Mouse (Mus musculus) myocyte (in vitro differentiated cells): ENCODE measurements around the gene Usp10.

ENCODE experiments used
- CEBPB ChIP-seq: IDR thresholded peaks from 2 replicates; pipeline ENCODE4 v1.6.1; 2011; ENCODE audit warnings: mild to moderate bottlenecking, moderate library complexity; ENCODE audit not compliant: poor library complexity, insufficient read depth, severe bottlenecking
- E2F4 ChIP-seq: IDR thresholded peaks from one replicate; pipeline ENCODE4 v1.6.1; 2011; ENCODE audit warnings: mild to moderate bottlenecking, control low read depth, moderate library complexity; ENCODE audit not compliant: insufficient read depth
- MAX ChIP-seq: IDR thresholded peaks from one replicate; pipeline ENCODE4 v1.6.1; 2011; ENCODE audit warnings: low read depth, mild to moderate bottlenecking, control low read depth
- MYOD1 ChIP-seq, 3 experiments: IDR thresholded peaks; one replicate each; pipeline ENCODE4 v1.6.1; 2011; ENCODE audit warnings: control low read depth in 2 of 3, low read depth in 2 of 3, mild to moderate bottlenecking in 2 of 3, moderate library complexity in 1 of 3; ENCODE audit not compliant: insufficient read length in 2 of 3, control insufficient read depth in 1 of 3
- MYOG ChIP-seq, 3 experiments: IDR thresholded peaks; one replicate each; pipeline ENCODE4 v1.6.1; 2011; ENCODE audit warnings: control low read depth in 2 of 3, low read depth in 2 of 3, mild to moderate bottlenecking in 2 of 3; ENCODE audit not compliant: insufficient read length in 2 of 3, control insufficient read depth in 1 of 3, insufficient read depth in 1 of 3
- POLR2A ChIP-seq: IDR thresholded peaks from one replicate; pipeline ENCODE4 v1.6.1; 2011; ENCODE audit warnings: low read depth, mild to moderate bottlenecking, control low read depth, moderate library complexity; ENCODE audit not compliant: insufficient read length
- POLR2AphosphoS2 ChIP-seq: IDR thresholded peaks from one replicate; pipeline ENCODE4 v1.6.1; 2011; ENCODE audit warnings: low read depth, control low read depth; ENCODE audit not compliant: insufficient read length
- REST ChIP-seq: IDR thresholded peaks from one replicate; pipeline ENCODE4 v1.6.1; 2011; ENCODE audit warnings: mild to moderate bottlenecking, control low read depth, moderate library complexity; ENCODE audit not compliant: insufficient read depth, insufficient read length
- SRF ChIP-seq: IDR thresholded peaks from one replicate; pipeline ENCODE4 v1.6.1; 2011; ENCODE audit warnings: low read depth; ENCODE audit not compliant: control insufficient read depth, insufficient read length
- TCF12 ChIP-seq: IDR thresholded peaks from one replicate; pipeline ENCODE4 v1.6.1; 2011; ENCODE audit warnings: mild to moderate bottlenecking, control low read depth; ENCODE audit not compliant: poor library complexity, insufficient read depth, severe bottlenecking
- TCF3 ChIP-seq: IDR thresholded peaks from one replicate; pipeline ENCODE4 v1.6.1; 2011; ENCODE audit warnings: low read depth, control low read depth; ENCODE audit not compliant: insufficient read length
- USF1 ChIP-seq: IDR thresholded peaks from one replicate; pipeline ENCODE4 v1.6.1; 2011; ENCODE audit warnings: low read depth, mild to moderate bottlenecking, control low read depth, moderate library complexity

DNA sequence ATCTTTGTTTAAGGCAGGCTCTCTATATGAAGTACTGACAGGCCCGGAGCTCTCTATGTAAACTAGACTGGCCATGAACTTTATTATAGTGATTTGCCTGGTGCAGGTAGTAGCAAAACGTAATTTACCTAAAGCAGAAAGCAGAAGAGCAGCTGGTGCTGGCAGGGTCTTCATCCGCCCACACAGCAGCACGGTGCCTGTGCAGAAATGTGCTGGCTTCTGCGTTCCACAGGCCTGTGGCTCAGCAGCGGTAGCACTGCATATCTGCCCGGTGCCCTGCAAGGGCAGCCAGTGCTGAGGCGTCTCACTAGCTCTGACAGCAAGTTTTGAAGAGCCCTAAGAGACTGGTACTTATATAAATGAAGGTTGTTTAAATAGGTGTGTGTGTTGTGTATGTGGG lies 45.2 kb downstream of the Usp10 start:
- TF ChIP-seq USF1 (no peak), POLR2A (no peak), MYOG (IDR thresholded peaks at IDR 0.05; ENCODE audit: control insufficient read depth in 1 of 3, insufficient read depth in 1 of 3, insufficient read length in 2 of 3, low read depth in 2 of 3) (no peak), MAX (no peak), TCF12 (no peak), MYOD1 (IDR thresholded peaks at IDR 0.05; ENCODE audit: control insufficient read depth in 1 of 3, insufficient read length in 2 of 3, low read depth in 2 of 3) (no peak), POLR2AphosphoS2 (no peak), CEBPB (no peak), E2F4 (no peak), TCF3 (no peak), REST (no peak), SRF (no peak)
